Mouse (Mus musculus): ENCODE results near the gene Slc12a1.
"Not testable (repeated sequence)": the region's sequence is repeated elsewhere in the genome, so short reads cannot be mapped to it uniquely, and the experiment has no call there.

GRCm38 (mm10) chr2:125104491-125104890 is 47.8 kb upstream of the Slc12a1 start:
- not testable (repeated sequence) for TF ChIP-seq TAL1 (conservative IDR thresholded peaks at IDR 0.05; ENCODE audit: low read depth, low read length); CTCF (IDR thresholded peaks at IDR 0.05; ENCODE audit: low read depth, low read length)

Data from G1E (cell line).